Mouse (Mus musculus): ENCODE data around the gene Hoxc5. TPM values are rescaled to one million over a fixed set of nuclear protein-coding genes. Genes with fewer than 3 reads are reported as not detected.

Gene Hoxc5
- polyA plus RNA-seq, 1 experiment from 2014 or later = not detected

- no peak for ATAC-seq (ENCODE audit: low FRiP score)
- Histone ChIP-seq H3K9ac (no peak overlapping the region), H3K36me3 (replicated peaks) (no peaks in the 10 kb centered on the region), H3K9me3 (no peaks in the 10 kb centered on the region), H3K4me1 (0 out of 2 replicates have a peak, but pooled peaks cover 4% of the 10 kb centered on the region), H3K4me2 (no peak overlapping the region), H3K27me3 (peaks cover 93% of the 10 kb centered on the region), H3K4me3 (replicated peaks) (no peak overlapping the region), H3K27ac (no peak overlapping the region)
- WGBS = under 1% methylated on average over 26 of the region's 26 CpGs
These were observed 65.7 kb downstream of the Hoxc5 start for GRCm38 (mm10) chr15:103032646-103033575.

DNA sequence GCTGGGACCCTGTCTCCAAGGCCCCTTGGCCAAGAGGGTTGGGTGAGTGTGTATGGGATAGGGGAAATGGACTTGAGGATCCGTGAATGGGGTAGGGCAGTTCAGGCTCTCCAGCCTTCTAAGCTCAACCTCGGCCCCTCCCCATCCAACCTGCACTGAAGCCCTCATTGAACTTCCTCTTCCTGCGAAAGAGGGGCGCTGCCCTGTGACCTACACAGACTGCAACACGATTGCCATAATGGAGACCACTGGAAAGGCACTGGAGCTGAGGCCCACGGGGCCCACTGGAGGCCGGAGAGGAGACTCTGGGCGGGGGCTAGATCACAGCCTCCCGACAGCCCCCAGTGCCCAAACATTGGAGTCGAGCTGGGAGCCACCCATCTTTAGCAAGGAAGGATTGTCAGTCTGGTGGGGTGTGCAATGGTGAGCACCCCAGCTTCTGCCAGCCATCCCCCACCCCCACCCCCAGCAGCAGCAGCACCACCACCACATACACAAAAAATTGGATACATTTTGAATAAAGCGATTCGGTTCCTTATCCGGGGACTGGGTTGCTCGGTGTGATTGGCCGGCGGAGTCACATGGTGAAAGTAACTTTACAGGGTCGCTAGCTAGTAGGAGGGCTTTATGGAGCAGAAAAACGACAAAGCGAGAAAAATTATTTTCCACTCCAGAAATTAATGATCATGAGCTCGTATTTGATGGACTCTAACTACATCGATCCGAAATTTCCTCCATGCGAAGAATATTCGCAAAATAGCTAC, 67.0 kb downstream of the Hoxc5 start:
- no peaks in the 10 kb centered on the region for H3K36me3 ChIP-seq (replicated peaks)
- H3K9me3 ChIP-seq = no peaks in the 10 kb centered on the region
- no peak overlapping the region for H3K27ac ChIP-seq
- H3K9ac ChIP-seq = no peak overlapping the region
- under 1% methylated on average over 24 of the region's 24 CpGs for WGBS
- peak overlapping the region; percentile 5; the same call in 1 of the 2 replicates for H3K4me3 ChIP-seq (replicated peaks)
- H3K27me3 ChIP-seq = peaks cover 93% of the 10 kb centered on the region
- H3K4me2 ChIP-seq = no peak overlapping the region
- ATAC-seq (ENCODE audit: low FRiP score) = no peak
- 0 out of 2 replicates have a peak, but pooled peaks cover 4% of the 10 kb centered on the region for H3K4me1 ChIP-seq

GRCm38 (mm10) chr15:103034807-103035547, 67.7 kb downstream of the Hoxc5 start:
- Histone ChIP-seq H3K9ac (no peak overlapping the region), H3K4me1 (0 out of 2 replicates have a peak, but pooled peaks cover 4% of the 10 kb centered on the region), H3K9me3 (no peaks in the 10 kb centered on the region), H3K4me2 (no peak overlapping the region), H3K27ac (no peak overlapping the region), H3K27me3 (peaks cover 98% of the 10 kb centered on the region), H3K36me3 (replicated peaks) (no peaks in the 10 kb centered on the region), H3K4me3 (replicated peaks) (peak overlapping the region; percentile 5; the same call in 1 of the 2 replicates)
- WGBS = 2% methylated on average over 34 of the region's 34 CpGs
- no peak for ATAC-seq (ENCODE audit: low FRiP score)

DNA sequence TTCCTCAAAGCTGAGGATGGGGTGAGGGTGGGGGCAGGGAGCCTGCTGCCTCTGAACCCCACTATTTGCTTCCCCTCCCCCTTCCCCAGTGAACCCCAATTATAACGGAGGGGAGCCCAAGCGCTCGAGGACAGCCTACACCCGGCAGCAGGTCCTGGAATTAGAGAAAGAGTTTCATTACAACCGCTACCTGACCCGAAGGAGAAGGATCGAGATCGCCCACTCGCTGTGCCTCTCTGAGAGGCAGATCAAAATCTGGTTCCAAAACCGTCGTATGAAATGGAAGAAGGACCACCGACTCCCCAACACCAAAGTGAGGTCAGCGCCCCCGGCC, 68.3 kb downstream of the Hoxc5 start:
- no peak for ATAC-seq (ENCODE audit: low FRiP score)
- Histone ChIP-seq H3K9ac (no peak overlapping the region), H3K36me3 (replicated peaks) (no peaks in the 10 kb centered on the region), H3K27me3 (peaks cover 98% of the 10 kb centered on the region), H3K4me2 (no peak overlapping the region), H3K27ac (no peak overlapping the region), H3K4me3 (replicated peaks) (no peak overlapping the region), H3K9me3 (no peaks in the 10 kb centered on the region), H3K4me1 (0 out of 2 replicates have a peak, but pooled peaks cover 4% of the 10 kb centered on the region)
- WGBS = under 1% methylated on average over 14 of the region's 14 CpGs

GRCm38 (mm10) chr15:103037579-103037978, 70.3 kb downstream of the Hoxc5 start:
- Histone ChIP-seq H3K36me3 (replicated peaks) (no peaks in the 10 kb centered on the region), H3K27ac (no peak overlapping the region), H3K27me3 (peaks cover 100% of the 10 kb centered on the region), H3K4me3 (replicated peaks) (no peak overlapping the region), H3K9me3 (no peaks in the 10 kb centered on the region), H3K9ac (no peak overlapping the region), H3K4me1 (0 out of 2 replicates have a peak, but pooled peaks cover 4% of the 10 kb centered on the region), H3K4me2 (no peak overlapping the region)
- 12% methylated on average over 1 of the region's 1 CpGs for WGBS
- ATAC-seq (ENCODE audit: low FRiP score) = no peak

- WGBS = 4% methylated on average over 10 of the region's 10 CpGs
- Histone ChIP-seq H3K4me3 (replicated peaks) (no peak overlapping the region), H3K4me2 (no peak overlapping the region), H3K36me3 (replicated peaks) (no peaks in the 10 kb centered on the region), H3K27me3 (peaks cover 100% of the 10 kb centered on the region), H3K27ac (no peak overlapping the region), H3K4me1 (0 out of 2 replicates have a peak, but pooled peaks cover 4% of the 10 kb centered on the region), H3K9me3 (no peaks in the 10 kb centered on the region), H3K9ac (no peak overlapping the region)
- no peak for ATAC-seq (ENCODE audit: low FRiP score)
These were observed 71.6 kb downstream of the Hoxc5 start for GRCm38 (mm10) chr15:103038701-103039480.

- Histone ChIP-seq H3K4me1 (no peaks in the 10 kb centered on the region), H3K27ac (no peak overlapping the region), H3K4me2 (no peak overlapping the region), H3K36me3 (replicated peaks) (no peaks in the 10 kb centered on the region), H3K4me3 (replicated peaks) (no peak overlapping the region), H3K9ac (no peak overlapping the region), H3K9me3 (no peaks in the 10 kb centered on the region), H3K27me3 (peaks cover 100% of the 10 kb centered on the region)
- 2% methylated on average over 3 of the region's 3 CpGs for WGBS
- ATAC-seq (ENCODE audit: low FRiP score) = no peak
These were observed 72.4 kb downstream of the Hoxc5 start for GRCm38 (mm10) chr15:103039609-103040008.

DNA sequence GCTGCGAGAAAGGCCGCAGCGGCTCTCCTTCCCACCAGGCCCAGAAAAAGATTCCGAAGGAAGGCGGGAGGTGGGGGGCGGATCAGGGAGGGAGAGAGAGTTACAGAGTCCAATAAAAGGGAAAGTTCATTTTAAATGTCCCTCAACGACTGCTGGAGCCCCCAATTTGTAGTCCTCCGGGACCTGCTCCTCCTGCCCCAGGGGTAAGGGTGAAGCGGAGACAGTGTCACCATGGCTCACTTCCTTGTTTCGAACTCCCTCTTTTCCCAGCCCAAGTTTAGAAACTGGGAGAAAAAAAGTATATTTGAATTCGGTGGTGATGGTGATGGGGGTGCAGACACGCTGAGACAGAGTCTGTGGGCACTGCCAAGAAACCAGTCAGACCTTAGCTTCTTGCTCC, 73.4 kb downstream of the Hoxc5 start:
- no peak overlapping the region for H3K9ac ChIP-seq
- 2% methylated on average over 12 of the region's 12 CpGs for WGBS
- peaks cover 98% of the 10 kb centered on the region for H3K27me3 ChIP-seq
- H3K27ac ChIP-seq = no peak overlapping the region
- ATAC-seq (ENCODE audit: low FRiP score) = no peak
- no peaks in the 10 kb centered on the region for H3K4me1 ChIP-seq
- no peak overlapping the region for H3K4me3 ChIP-seq (replicated peaks)
- H3K4me2 ChIP-seq = no peak overlapping the region
- H3K9me3 ChIP-seq = no peaks in the 10 kb centered on the region
- no peaks in the 10 kb centered on the region for H3K36me3 ChIP-seq (replicated peaks)

GRCm38 (mm10) chr15:103041613-103042012, 74.4 kb downstream of the Hoxc5 start:
- H3K4me1 ChIP-seq = no peaks in the 10 kb centered on the region
- no peaks in the 10 kb centered on the region for H3K9me3 ChIP-seq
- no peaks in the 10 kb centered on the region for H3K36me3 ChIP-seq (replicated peaks)
- 4% methylated on average over 5 of the region's 5 CpGs for WGBS
- no peak overlapping the region for H3K27ac ChIP-seq
- no peak overlapping the region for H3K9ac ChIP-seq
- ATAC-seq (ENCODE audit: low FRiP score) = no peak
- H3K27me3 ChIP-seq = peaks cover 98% of the 10 kb centered on the region
- no peak overlapping the region for H3K4me3 ChIP-seq (replicated peaks)
- H3K4me2 ChIP-seq = no peak overlapping the region

GRCm38 (mm10) chr15:103042209-103042608, 75.0 kb downstream of the Hoxc5 start:
- H3K27me3 ChIP-seq = peaks cover 96% of the 10 kb centered on the region
- no peaks in the 10 kb centered on the region for H3K4me1 ChIP-seq
- WGBS = 0% methylated on average over 1 of the region's 1 CpGs
- no peaks in the 10 kb centered on the region for H3K9me3 ChIP-seq
- H3K4me2 ChIP-seq = no peak overlapping the region
- no peak overlapping the region for H3K27ac ChIP-seq
- no peak for ATAC-seq (ENCODE audit: low FRiP score)
- no peak overlapping the region for H3K4me3 ChIP-seq (replicated peaks)
- no peaks in the 10 kb centered on the region for H3K36me3 ChIP-seq (replicated peaks)
- H3K9ac ChIP-seq = no peak overlapping the region

GRCm38 (mm10) chr15:103051670-103052069, 84.4 kb downstream of the Hoxc5 start:
- no peak overlapping the region for H3K9ac ChIP-seq
- H3K4me3 ChIP-seq (replicated peaks) = no peak overlapping the region
- ATAC-seq (ENCODE audit: low FRiP score) = no peak
- 74% methylated on average over 2 of the region's 2 CpGs for WGBS
- no peaks in the 10 kb centered on the region for H3K36me3 ChIP-seq (replicated peaks)
- no peak overlapping the region for H3K4me2 ChIP-seq
- H3K27ac ChIP-seq = no peak overlapping the region
- H3K4me1 ChIP-seq = no peaks in the 10 kb centered on the region
- H3K27me3 ChIP-seq = peaks cover 91% of the 10 kb centered on the region
- no peaks in the 10 kb centered on the region for H3K9me3 ChIP-seq
